Mouse (Mus musculus): Measurements from ENCODE around the gene Rassf5.

The Rassf5 gene

DNA sequence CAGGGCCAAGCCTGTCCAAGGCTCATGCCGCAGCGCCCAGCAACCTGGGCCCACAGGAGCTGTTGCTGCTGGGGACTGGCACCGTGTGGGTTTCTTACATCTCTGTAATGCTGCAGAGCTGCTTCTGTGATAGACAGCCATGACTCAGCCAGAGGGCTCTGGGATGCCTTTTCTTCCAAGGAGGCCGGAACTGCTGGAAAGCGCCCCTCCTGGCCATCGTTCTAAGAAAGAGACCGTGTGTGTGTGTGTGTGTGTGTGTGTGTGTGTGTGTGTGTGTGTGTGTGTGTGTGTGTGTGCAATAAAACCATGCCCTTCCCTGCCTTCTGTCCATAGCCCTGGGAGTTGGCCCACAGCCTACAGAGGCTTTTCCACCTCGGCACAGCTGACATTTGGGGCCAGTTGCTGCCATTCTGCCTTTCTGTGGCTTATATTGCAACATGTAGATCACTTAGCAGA is 35.1 kb downstream of the Rassf5 start:
- no peak for DNase-seq (ENCODE audit: extremely low read depth, low read depth)

DNA sequence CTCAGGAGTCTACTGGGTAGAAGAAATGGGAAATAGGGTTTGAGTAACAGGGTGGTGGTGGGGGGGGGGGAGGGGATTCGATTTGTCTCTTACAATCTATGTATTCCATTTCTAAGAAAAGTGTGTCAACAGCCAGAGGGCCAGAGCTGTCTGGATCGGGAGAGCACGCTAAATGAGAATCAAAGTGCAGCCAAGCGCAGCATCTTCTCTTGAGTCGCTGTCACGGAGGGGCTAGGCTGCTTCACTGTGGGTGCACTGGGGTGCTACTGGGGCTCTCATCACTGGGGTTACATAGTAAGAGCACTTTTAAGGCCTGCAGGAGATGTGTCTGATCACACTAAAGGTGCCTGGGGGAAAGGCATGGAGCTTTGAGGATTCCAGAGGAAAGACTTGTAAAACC is 36.3 kb downstream of the Rassf5 start:
- DNase-seq (ENCODE audit: extremely low read depth, low read depth), result no peak

DNA sequence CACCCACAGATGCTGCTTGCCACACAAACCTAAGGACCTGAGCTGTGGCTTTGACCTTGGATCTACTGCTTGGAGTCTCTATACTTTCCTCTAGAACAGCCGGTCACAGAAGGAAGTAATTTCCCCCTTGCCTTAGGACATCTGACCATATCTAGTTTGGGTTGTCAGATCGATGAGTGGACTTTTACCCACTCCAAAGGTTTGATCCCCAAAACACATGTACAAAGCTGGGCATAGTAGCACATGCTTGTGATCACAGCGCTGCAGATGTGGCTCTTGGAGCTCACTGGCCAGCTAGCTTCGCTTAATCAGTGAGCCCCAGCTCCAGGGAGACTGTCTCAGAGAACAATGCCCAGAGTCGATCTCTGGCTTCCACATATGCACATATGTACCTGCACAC is 37.0 kb downstream of the Rassf5 start:
- DNase-seq (ENCODE audit: extremely low read depth, low read depth), result no peak

DNA sequence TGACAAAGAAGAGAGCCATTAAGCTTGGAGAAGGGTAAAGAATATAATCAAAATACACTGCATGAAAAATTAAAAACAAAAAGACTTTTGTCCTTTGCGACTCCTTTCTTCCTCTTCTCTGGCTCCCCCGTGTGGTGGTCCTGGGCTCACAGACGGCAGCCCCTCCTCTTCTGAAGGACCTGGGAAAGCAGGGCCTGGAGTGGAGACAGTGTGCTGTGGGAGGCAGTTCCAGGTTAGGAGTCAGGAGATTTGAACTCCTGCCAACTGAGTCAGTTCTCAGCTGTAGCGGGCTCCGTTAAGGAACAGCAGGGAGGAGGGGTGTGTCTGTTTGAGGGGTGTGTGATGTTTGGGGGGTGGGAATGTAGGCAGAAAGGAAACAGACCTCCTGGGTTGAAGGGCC is 37.5 kb downstream of the Rassf5 start:
- peak; percentile 27 for DNase-seq (ENCODE audit: extremely low read depth, low read depth)

DNA sequence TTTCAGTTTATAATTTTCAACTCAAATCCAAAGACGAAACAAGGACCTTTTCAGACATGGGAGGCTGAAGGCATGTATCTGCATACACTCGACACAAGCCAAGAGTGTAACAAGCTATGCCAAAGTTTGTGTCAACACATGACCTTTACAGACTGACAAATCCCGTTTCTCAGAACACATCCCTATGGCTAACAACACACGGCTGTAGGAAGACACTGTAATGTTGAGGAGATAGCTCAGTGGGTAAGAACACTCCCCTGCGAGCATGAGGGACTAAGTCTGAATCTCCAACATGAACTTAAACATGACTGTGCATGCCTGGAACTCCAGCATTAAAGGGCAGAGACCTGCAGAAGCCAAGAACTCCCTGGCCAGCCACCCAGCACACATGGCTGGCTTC is 38.7 kb downstream of the Rassf5 start:
- DNase-seq (ENCODE audit: extremely low read depth, low read depth), result no peak

DNA sequence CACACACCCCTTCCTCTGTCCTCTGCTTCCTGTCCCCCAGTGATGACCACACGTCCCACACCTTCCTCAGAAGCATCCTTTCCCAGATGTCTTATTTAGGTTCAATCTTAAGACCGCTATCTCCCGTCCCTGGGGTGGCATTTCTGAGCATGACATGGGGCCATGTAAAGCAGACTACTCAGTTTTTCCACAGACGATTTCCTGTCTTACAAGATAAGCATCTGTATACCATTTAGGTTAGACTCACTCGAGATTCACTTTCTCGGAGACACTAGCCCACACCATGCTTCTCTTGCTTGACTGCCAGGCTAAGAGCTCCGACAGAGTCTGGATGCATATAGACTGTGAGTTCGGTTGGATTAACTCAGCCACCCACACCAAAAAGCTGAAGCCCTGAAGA is 40.6 kb downstream of the Rassf5 start:
- no peak for DNase-seq (ENCODE audit: extremely low read depth, low read depth)

DNA sequence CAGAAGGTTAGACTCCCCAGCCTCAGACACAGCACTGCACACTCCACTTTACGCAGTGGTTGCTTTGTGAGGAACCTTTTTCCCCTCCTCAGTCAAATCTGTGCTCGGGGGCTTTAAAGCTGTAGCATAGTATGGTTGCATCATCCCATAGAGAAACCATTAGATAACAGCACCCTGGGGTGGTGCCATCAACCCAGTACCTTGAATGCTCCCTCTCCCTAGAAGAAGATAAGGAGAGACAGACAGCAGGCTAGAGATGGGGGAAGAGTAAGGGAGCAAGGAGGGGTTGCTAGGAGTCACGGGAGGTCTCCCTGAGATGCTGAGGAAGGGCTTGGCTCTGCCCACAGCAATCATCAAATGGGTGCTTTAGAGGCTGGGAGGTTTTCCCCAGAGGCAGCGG is 43.7 kb downstream of the Rassf5 start:
- DNase-seq (ENCODE audit: extremely low read depth, low read depth), result no peak

DNA sequence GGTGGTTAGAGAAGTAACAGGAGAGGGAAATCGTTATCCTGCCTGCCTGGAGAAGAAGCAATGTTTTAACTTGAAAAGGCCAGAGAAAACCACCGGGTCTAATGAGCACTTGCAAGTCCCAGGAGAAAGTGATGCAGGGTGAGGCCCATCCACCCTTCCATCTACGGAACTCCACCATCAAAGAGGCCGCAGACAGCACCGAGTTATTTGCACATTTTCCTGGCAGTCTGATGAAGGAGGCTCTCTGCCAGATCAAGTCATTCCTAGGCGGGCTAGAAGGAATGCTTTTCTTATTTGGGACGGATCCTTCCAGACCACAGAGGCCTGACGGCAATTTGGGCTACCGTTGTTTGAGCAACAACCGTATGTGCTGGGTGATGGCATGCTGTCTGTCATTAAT is 44.5 kb downstream of the Rassf5 start:
- no peak for DNase-seq (ENCODE audit: extremely low read depth, low read depth)

DNA sequence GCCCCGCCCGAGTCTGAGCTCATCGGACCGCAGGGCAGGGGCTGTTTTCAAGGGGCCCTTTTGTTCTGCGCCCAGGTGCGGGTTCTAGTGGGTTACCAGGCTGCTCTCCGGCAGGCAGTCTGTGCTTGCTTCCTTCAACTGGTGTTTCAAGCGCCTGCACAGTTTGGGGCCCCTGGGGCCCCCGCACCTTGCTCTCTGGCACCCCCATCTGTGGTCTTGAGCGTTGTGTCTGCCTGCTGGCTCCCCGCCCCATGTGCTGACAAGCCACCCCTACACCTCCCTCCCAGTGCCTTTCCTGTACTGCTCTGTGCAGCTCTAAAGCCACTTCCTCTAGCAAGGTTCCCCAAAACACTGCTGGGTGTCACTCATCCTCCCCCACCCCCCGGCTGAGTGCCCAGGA is 45.1 kb downstream of the Rassf5 start:
- DNase-seq (ENCODE audit: extremely low read depth, low read depth), result peak; percentile 91

DNA sequence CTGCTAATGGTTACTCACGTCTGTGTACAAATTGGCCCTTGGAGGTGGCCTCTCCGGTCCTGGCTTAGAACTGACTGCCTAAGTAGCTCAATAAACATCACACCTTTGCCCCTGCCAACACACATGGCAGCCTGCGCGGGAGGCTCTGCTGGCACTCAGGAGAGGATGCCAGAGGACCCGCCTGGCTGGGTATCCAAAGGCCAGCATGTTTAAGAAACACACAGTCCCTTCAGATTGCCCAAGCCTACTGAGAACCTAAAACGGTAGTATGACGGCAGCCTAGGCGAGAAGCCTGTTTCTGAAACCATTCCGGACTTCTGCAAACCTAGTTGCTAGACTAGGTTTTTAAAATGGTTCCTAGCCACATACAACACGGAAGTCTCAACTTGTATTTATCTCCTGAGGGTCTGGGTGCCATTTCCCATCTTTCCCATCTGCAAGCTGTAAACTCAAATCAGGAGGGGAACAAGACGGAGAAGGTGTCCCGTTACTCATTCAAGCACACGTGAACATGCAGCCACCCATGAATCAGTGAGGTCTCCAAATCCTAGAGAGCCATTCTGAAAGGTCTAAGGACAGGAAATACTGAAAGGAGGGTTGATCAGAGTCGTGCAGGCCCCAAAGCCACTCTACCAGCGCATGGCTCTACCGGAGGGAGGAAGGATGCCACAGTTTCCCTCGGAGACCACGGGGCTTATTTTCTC is 45.8 kb downstream of the Rassf5 start:
- DNase-seq (ENCODE audit: extremely low read depth, low read depth), result peak; percentile 44

DNA sequence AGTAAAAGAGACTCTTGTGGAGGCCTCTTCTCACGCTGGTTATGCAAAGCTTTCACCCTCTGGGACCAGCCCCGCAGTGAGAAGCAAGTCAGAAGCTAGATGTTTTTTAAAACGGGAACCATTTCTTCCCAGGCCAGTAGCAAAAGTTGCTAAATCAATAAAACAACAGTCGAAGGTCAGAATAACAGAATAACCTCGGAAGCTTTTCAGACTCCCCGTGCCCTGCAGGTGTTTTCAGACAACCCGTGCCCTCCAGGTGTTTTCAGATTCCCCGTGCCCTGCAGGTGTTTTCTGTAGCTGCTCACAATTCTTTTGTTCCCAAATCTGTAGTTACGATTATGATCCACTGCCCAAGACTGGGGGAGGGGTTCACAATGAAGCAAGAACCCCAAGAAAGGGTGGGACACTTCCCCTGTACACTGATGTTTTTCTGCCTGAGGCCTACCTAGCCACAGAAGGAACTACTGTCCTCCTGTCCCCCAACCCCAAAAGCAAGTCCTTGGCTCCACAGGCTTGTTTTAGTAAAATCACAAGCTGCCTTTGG is 46.6 kb downstream of the Rassf5 start:
- DNase-seq (ENCODE audit: extremely low read depth, low read depth), result no peak

DNA sequence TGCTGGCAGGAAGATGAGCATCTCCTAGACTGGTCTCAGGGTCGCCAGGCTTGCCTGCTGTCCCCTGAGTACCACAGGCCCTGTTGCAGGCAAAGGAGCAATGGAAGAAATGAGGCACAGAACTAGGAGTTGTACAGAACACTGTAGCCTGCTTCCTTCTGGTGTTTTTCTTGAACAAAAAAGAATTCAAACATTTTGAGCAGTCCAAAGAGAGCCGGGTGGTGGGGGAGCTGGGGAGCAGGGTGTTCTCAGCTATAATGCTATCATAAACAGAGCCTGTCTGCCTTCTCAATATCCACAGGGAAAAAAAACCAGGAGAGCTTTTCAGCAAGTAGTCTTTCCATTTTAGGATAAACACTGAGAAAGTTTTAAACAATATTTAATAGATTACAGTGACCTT is 49.0 kb downstream of the Rassf5 start:
- DNase-seq (ENCODE audit: extremely low read depth, low read depth), result no peak

DNA sequence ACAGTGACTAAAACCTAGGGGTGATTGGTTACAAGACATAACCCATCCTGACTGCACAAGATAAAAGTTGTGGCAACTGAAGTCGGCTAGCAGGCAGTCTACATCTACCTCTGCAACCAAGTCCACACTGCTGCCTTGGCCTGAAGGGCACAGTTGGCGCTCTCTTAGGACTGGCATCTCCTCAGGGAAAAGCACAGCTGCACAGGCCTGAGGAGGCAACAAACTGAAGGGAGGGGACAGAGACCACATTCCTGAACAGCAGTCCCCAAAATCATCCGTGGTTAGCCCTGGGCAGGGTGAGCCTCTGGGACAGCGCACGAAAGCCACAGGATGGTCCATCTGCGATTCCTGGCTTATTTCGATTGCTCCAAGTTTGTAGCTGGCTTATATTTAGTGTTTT is 49.4 kb downstream of the Rassf5 start:
- DNase-seq (ENCODE audit: extremely low read depth, low read depth), result no peak

DNA sequence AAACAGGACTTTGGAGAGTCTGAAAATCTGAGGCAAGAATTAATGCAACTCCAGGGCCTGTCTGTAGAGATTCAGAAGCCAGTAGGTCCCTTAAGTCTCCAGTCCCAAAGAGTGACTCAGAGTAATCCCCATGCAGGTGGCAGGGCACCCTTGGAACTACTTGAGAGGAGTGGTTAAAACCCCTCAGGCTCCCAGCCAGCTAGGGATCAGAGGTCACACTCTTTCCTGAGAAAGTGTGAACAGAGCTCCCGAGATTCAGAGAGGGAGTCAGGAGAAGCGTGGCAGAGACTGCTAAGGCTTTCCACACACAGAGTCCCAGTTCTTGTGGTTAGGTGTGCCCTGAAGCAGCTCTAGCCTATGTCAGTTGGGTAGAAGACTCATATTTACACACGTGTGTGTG is 51.3 kb downstream of the Rassf5 start:
- DNase-seq (ENCODE audit: extremely low read depth, low read depth), result no peak

DNA sequence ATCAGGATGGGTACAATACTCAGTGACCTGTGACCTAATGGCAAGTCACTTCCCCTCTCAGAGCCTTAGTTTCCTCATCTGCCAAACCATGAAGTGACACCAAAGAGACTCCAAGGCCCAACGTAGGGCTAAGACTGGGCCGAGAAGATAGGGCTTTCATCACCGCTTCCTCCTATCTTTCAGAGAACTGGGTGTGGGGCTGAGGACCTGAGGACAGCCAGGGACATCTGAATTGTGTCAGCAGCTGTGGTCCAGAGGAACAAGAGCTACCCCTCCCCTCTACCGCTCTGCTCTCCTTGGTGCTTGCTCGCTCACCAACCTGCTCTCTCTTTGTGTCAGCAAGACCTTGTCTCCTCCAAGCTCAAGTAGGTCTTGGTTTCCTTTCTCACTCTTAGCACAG is 56.4 kb downstream of the Rassf5 start:
- DNase-seq (ENCODE audit: extremely low read depth, low read depth), result peak; percentile 83

DNA sequence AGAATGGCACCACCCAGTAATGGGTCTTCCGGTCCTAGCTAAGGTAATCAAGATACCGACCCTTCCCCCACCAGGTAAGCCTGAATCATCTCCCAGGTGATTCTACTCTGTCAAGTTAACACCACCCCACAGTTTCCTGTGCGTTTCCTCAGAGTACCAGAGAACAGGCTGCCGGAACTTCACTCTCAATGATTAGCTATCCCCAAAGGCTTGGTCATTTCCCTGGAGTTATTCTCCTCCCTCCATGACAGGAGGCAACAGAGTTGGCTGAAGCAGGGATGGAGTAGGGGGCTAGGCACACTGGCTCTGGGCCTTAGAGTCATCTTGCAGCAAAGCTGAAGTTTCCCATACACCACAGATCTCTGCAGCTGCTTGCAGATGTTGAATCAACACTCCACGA is 57.2 kb downstream of the Rassf5 start:
- no peak for DNase-seq (ENCODE audit: extremely low read depth, low read depth)

DNA sequence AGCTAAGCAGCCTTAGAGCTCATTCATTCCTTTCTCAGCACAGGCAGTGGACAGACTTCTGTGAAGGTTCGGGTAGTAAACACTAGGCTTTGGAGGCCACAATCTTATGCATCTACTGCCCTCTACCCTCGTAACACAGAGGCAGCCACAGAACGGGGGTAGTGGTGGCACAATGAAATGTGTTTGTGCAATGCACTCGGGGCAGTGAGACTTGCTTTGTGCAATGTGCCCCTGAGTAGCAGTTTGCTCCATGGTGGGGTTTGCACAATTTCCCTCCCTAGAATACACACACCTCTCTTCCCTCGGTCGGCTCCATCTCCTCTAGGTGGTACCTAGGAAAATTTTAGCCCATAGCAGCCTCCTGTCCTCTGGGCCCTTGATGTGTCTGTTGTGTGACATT is 58.1 kb downstream of the Rassf5 start:
- DNase-seq (ENCODE audit: extremely low read depth, low read depth), result no peak

DNA sequence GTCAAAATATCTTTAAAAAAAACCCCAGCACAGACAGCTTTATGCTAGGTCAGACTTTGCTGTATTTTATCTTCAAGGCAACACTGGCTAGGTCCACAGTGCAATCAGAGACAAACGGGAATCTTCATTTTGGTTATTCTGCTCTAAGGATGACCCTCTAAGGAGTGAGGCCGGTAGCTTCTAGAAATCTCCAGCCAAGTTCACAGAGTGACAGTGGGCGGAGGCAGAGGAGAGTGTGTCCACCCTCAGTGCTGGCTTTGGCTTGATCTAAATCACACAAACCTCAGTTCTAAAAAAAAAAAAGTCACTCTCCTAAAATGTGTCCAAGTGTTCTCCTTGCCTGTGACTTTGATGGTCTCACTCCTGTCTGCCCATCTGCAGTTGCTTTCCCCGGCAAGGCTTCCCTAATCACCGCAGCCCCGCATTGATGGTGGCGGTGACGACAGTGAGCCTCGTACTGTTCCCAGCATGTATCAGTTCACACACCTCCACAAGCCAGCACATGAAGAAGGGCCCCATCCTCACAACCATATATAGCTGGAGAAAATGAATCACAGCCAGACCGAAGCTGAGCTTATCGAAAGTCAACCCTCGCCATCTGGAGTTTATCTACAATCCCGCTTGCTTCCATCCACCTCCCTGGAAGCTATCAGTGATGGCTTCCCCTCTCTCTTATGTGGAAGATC is 59.1 kb downstream of the Rassf5 start:
- no peak for DNase-seq (ENCODE audit: extremely low read depth, low read depth)

DNA sequence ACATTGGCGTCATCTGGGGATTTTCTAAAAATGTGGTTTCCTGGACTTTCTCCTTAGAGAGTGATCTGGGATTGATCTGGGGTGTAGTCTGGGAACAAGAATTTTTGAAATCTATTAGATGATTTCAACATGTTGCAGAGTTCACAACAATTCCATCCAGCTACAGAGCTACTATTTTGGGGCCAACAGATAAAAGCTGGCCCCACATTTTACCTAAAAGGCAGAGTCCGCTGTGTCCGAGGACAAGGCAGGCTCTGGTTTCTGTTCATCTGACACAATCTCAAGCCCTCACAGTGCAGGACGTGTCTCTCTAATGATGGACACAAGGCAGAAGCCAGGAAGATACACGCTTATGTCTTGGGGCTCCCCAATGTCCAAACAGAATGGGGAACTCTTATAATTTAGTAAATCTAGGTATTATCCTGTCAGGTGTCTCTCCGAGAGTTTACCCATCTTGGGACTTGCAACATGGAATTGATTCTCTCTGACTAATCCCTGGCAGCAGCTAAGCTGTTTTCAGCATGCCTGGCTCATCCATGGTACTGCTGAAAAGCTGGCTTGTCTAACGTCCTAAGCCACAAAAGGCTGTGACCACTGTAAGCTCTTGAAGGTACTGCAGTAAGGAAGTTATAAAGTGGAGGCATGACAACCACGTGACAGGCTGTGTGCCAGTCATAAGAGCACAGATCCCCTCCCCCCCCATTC is 60.0 kb downstream of the Rassf5 start:
- DNase-seq (ENCODE audit: extremely low read depth, low read depth), result no peak

DNA sequence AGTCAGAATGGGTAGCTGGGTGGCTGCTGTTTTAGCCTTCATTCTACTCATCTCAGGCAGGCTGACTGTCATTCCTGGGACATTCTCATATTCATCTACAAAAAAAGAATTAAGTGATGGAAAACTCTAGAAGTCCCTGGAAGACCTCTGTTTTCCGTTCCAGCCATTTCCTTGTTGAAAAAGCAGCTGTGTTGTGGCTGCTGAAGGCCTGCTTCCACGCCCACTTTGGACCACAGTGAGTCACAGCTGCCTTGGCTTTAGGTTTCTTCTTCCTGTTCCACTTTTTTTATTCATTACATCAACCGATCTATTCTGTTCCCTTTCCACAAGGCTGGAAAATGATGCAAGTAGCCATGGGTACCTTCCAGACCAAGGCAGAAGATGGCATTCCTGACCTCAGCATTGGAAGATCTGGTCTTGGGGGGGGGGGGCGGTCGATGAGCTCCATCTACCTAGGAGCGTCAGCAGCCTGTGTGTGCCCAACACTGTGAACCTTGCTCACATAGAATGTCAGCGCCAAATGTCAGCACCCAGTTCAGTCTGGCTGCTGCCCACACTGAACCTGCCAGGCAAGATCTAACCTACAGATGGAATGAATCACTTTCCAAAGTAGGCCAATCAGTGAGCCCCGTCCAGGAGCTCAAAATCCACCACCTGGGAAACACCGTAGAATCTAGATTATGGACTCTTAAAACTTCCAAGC is 60.7 kb downstream of the Rassf5 start:
- no peak for DNase-seq (ENCODE audit: extremely low read depth, low read depth)

DNA sequence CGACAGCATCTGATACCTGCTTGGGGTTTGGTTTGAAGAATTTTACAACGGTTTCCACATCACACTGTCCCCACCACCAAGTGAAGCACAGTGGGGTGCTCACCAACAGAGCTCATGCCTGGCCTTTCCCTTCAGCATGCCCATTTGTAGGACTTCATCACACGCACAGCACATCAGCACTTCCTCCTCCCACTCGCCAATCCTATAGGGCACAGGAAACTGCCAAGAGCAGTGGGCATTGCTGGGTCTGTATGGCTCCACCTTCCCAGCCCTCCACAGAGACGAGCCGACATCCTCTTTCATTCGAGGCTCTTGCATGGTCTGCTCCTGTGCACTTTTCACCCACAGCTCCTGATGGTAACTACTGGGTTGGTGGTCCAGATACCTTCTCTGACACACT is 61.9 kb downstream of the Rassf5 start:
- no peak for DNase-seq (ENCODE audit: extremely low read depth, low read depth)

All from MEL-GATA-1-ER (cell line).